Mouse (Mus musculus): Measurements from ENCODE around the gene Lipo4.
"Not testable (repeated sequence)": the region's sequence is repeated elsewhere in the genome, so short reads cannot be mapped to it uniquely, and the experiment has no call there.

Lipo4 gene

DNA sequence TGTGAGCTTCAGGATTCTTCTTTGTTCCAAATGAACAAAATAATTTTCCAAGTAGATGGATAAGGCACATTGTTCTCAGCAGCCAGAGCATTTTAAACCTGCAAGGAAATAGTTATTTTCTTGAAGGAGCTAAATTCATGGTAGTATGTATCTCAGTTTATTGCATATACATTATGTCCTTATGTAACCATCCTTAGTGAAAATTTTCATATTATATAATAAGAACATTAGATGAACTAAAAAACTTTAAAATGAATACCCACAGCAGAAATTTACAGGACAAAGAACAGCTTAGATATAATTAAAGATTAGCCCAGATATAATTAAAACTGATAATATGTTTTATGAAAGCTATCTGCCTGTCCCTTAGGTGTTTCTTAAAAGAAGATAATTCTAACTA lies at the start of gene Lipo4:
Gene Lipo4, minus strand, starts transcription at position 101 of the 400 bp plus-strand sequence.
- no peak for DNase-seq

DNA sequence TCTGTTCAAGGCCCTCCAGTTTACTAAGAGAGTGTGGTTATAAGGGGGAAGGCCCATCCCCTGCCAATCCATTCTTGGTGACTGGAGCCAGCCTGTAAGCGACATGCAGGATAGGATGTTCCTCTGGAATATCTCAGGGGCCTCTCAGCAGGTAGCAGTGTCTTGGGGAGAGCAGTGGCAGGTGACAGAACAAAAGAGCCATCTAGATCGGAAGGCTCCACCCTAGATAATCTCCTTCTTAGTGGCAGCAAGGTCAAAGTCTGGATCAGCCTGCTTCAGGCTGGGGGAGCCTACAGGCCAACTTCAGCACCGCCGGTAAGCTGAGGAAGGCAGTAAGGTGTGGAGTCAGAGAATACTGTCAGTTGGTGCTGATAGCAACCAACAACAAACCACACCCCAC lies 61.2 kb downstream of the Lipo4 start:
- DNase-seq = not testable (repeated sequence)

DNA sequence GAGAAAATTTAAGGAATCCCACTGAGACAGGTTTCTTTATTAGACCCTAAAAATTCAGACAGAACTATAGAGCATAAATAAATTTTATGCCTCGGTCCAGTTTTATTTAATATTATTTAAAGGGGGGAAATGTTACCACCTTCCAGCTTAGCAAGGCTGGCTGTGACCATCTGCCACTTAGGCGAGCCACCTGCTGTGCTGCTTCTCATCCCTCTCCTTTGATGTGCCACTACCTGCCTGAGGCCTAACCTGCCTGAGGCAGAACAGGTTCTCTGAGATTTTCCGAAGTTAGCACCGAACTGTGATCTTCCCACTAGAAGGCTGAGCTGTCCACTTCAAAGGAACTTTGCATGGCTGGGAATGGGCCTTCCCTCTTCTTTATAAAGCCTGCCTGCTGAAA lies 63.9 kb downstream of the Lipo4 start:
- DNase-seq = no peak
